Mouse (Mus musculus) bone marrow macrophage, adult 2 months (primary cell): ENCODE measurements around the gene Zdhhc14.

Experiments
- CTCF ChIP-seq: IDR thresholded peaks from 2 replicates; pipeline ENCODE4 v1.5.1; 2012; ENCODE audit warnings: low read depth, mild to moderate bottlenecking, low read length, moderate library complexity
- POLR2A ChIP-seq: IDR thresholded peaks from 2 replicates; pipeline ENCODE4 v1.6.1; 2012; ENCODE audit warnings: mild to moderate bottlenecking, low read depth, low read length, borderline replicate concordance

GRCm38 (mm10) chr17:5529552-5529951, 37.2 kb downstream of the Zdhhc14 start:
- TF ChIP-seq CTCF: no peak
- TF ChIP-seq POLR2A: no peak
